Mouse (Mus musculus): ENCODE results near the gene Usp5.

- no peak for TF ChIP-seq POLR2A (IDR thresholded peaks at IDR 0.05; ENCODE audit: borderline replicate concordance, extremely low read depth, low read depth, low read length)
- no peak for TF ChIP-seq CTCF (IDR thresholded peaks at IDR 0.05; ENCODE audit: insufficient read depth, low read length)
Observed at GRCm38 (mm10) chr6:124768704-124769044, 60.6 kb downstream of the Usp5 start.

Measured in lung, adult 2 months (tissue).